Mouse (Mus musculus) C2C12 (cell line): ENCODE measurements around the gene Bmp15. TPM values are rescaled to one million over a fixed set of nuclear protein-coding genes. Genes with fewer than 3 reads are reported as not detected.

Experiments
- H3K27me3 ChIP-seq: one replicate; pipeline ENCODE4 v1.6.1; 2011; ENCODE audit not compliant: control insufficient read depth, insufficient read depth, insufficient read length
- H3K36me3 ChIP-seq: one replicate; pipeline ENCODE4 v1.6.1; 2011; ENCODE audit not compliant: control insufficient read depth, insufficient read depth
- H3K4me3 ChIP-seq: one replicate; pipeline ENCODE4 v1.5.1; 2011; ENCODE audit warnings: mild to moderate bottlenecking, control low read depth; ENCODE audit not compliant: poor library complexity, insufficient read depth, severe bottlenecking
- H3K79me2 ChIP-seq: one replicate; pipeline ENCODE4 v1.6.1; 2011; ENCODE audit not compliant: control insufficient read depth, insufficient read depth
- H3K79me3 ChIP-seq: one replicate; pipeline ENCODE4 v1.6.1; 2011; ENCODE audit warnings: low read depth, control low read depth
- H3ac ChIP-seq: one replicate; pipeline ENCODE3; 2011; ENCODE audit warnings: low read depth; ENCODE audit not compliant: control insufficient read depth, insufficient read length
- CEBPB ChIP-seq: IDR thresholded peaks from one replicate; pipeline ENCODE4 v1.6.1; 2011; ENCODE audit warnings: low read depth, mild to moderate bottlenecking, control low read depth, moderate library complexity
- CTCF ChIP-seq: IDR thresholded peaks from one replicate; pipeline ENCODE4 v1.5.1; 2011; ENCODE audit not compliant: control insufficient read depth, insufficient read depth, insufficient read length
- FOSL1 ChIP-seq: IDR thresholded peaks from one replicate; pipeline ENCODE4 v1.8.0; 2011; ENCODE audit warnings: mild to moderate bottlenecking, low read length; ENCODE audit not compliant: poor library complexity, insufficient read depth, severe bottlenecking
- MAX ChIP-seq: IDR thresholded peaks from one replicate; pipeline ENCODE4 v1.6.1; 2011; ENCODE audit warnings: mild to moderate bottlenecking, control low read depth
- MYOD1 ChIP-seq: IDR thresholded peaks from one replicate; pipeline ENCODE4 v1.6.1; 2011; ENCODE audit warnings: low read depth; ENCODE audit not compliant: control insufficient read depth, insufficient read length
- MYOG ChIP-seq: IDR thresholded peaks from one replicate; pipeline ENCODE4 v1.6.1; 2011; ENCODE audit not compliant: control insufficient read depth, insufficient read length; ENCODE audit errors: extremely low read depth
- USF1 ChIP-seq: IDR thresholded peaks from one replicate; pipeline ENCODE4 v1.6.1; 2011; ENCODE audit warnings: low read depth, mild to moderate bottlenecking, control low read depth, moderate library complexity
- polyA plus RNA-seq: library from polyadenylated mRNA; unstranded; fragments of >200 nt; fragmentation: generic; extraction: Trizol; gene quantifications from one replicate; pipeline ENCODE4 v1.2.1, GENCODE M21; 2012; ENCODE audit warnings: missing spikeins

Gene Bmp15
- polyA plus RNA-seq, 1 experiment: not detected

GRCm38 (mm10) chrX:6317747-6318146 lies 2.8 kb downstream of the Bmp15 start:
- Histone ChIP-seq H3K4me3 (no peak overlapping the region), H3K79me3 (no peaks in the 10 kb centered on the region), H3K27me3 (no peaks in the 10 kb centered on the region), H3K36me3 (no peaks in the 10 kb centered on the region), H3K79me2 (no peaks in the 10 kb centered on the region), H3ac (no peak overlapping the region)
- TF ChIP-seq MYOG (no peak), FOSL1 (no peak), MYOD1 (no peak), USF1 (no peak), CTCF (no peak), CEBPB (no peak), MAX (no peak)

Other genes starting within 250 kb of the Bmp15 start
- not detected for gene AU022751, start 237.3 kb downstream of the Bmp15 start, polyA plus RNA-seq
- gene Nudt10, start 147.7 kb downstream of the Bmp15 start, polyA plus RNA-seq: 0.20 TPM
- gene Shroom4, start 79.1 kb upstream of the Bmp15 start, polyA plus RNA-seq: 3.1 TPM